Comparison of ENCODE assay signal across 8 mouse cellular contexts in genomic region chr10:84532911-84533882, GRCm38 (mm10). TPM values are rescaled to one million over a fixed set of nuclear protein-coding genes. Genes with fewer than 3 reads are reported as not detected.
A peak's percentile ranks its signal among the peaks of the same experiment; 100 is the strongest.
DNase-seq lines count a peak whose midpoint lies in the region; ATAC-seq and TF ChIP-seq lines count a peak whose summit lies in the region.

No protein-coding gene starts in this region.

- peak in 1 of 2 experiments; percentile 41; a peak in 2 of 4 replicates for TF ChIP-seq CTCF in CH12.LX (conservative IDR thresholded peaks at IDR 0.05 in 1 of 2, IDR thresholded peaks at IDR 0.05 in 1 of 2; ENCODE audit: low read depth in 2 of 2, low read length in 2 of 2)
- TF ChIP-seq CTCF in lung, postnatal 0 days (IDR thresholded peaks at IDR 0.05) = peak; percentile 23; the same call in 1 of the 2 replicates

- dilution Hi-C loops in CH12.LX (cut with MboI; ENCODE audit: extremely low pct_ligation_motif_present, extremely low pct_unique_long_range_greater_than_20kb, low sequenced_read_pairs) = no loop called here

- H3K27ac ChIP-seq in CH12.LX (ENCODE audit: insufficient read depth, low read depth) = peak overlapping the region; percentile 56
- peak overlapping the region; percentile 93 for H3K27ac ChIP-seq in embryonic facial prominence, embryonic 12.5 days
- H3K27ac ChIP-seq in heart, embryonic 11.5 days (ENCODE audit: low read depth, low read length) = peak overlapping the region; percentile 93
- H3K27ac ChIP-seq in kidney, embryonic 16.5 days (ENCODE audit: low read length) = peak overlapping the region; percentile 88
- H3K27ac ChIP-seq in lung, postnatal 0 days (ENCODE audit: low read length) = peak overlapping the region; percentile 90

- H3K27me3 ChIP-seq in CH12.LX (replicated peaks) = no peaks in the 10 kb centered on the region
- no peaks in the 10 kb centered on the region for H3K27me3 ChIP-seq in embryonic facial prominence, embryonic 12.5 days
- no peaks in the 10 kb centered on the region for H3K27me3 ChIP-seq in heart, embryonic 11.5 days (ENCODE audit: control insufficient read depth, insufficient read depth, low read length)
- H3K27me3 ChIP-seq in kidney, embryonic 16.5 days (ENCODE audit: insufficient read depth, low read length) = no peaks in the 10 kb centered on the region
- H3K27me3 ChIP-seq in lung, postnatal 0 days (replicated peaks; ENCODE audit: insufficient read depth, low read length) = no peaks in the 10 kb centered on the region

- H3K9ac ChIP-seq in CH12.LX (ENCODE audit: insufficient read depth, low read depth) = peak overlapping the region; percentile 71
- H3K9ac ChIP-seq in embryonic facial prominence, embryonic 12.5 days = peak overlapping the region; percentile 99
- peak overlapping the region; percentile 97 for H3K9ac ChIP-seq in heart, embryonic 11.5 days (ENCODE audit: low read depth, low read length)
- H3K9ac ChIP-seq in kidney, embryonic 16.5 days (replicated peaks; ENCODE audit: low read length) = peak overlapping the region; percentile 94
- peak overlapping the region; percentile 71 for H3K9ac ChIP-seq in lung, postnatal 0 days (replicated peaks; ENCODE audit: low read depth)

- H3K9me3 ChIP-seq in CH12.LX (replicated peaks; ENCODE audit: low read length) = no peaks in the 10 kb centered on the region
- no peaks in the 10 kb centered on the region for H3K9me3 ChIP-seq in embryonic facial prominence, embryonic 12.5 days
- no peaks in the 10 kb centered on the region for H3K9me3 ChIP-seq in heart, embryonic 11.5 days (replicated peaks; ENCODE audit: control insufficient read depth, low read length)
- no peaks in the 10 kb centered on the region for H3K9me3 ChIP-seq in kidney, embryonic 16.5 days (ENCODE audit: low read length)
- no peaks in the 10 kb centered on the region for H3K9me3 ChIP-seq in lung, postnatal 0 days (ENCODE audit: low read length)

- peak overlapping the region; percentile 69 for H3K4me2 ChIP-seq in CH12.LX (ENCODE audit: insufficient read depth, low read depth, poor library complexity, severe bottlenecking)
- peak overlapping the region; percentile 63 for H3K4me2 ChIP-seq in embryonic facial prominence, embryonic 12.5 days (replicated peaks)
- peak overlapping the region; percentile 76 for H3K4me2 ChIP-seq in heart, embryonic 11.5 days
- peak overlapping the region; percentile 76 for H3K4me2 ChIP-seq in kidney, embryonic 16.5 days (replicated peaks; ENCODE audit: low read depth, low read length)
- H3K4me2 ChIP-seq in lung, postnatal 0 days (replicated peaks; ENCODE audit: low read depth, low read length) = peak overlapping the region; percentile 85

- H3K36me3 ChIP-seq in CH12.LX (replicated peaks in 1 of 2; ENCODE audit: control insufficient read depth in 1 of 2, insufficient read depth in 1 of 2, low read length in 1 of 2) = peaks cover 3 to 35% of the 10 kb centered on the region in 2 experiments
- H3K36me3 ChIP-seq in embryonic facial prominence, embryonic 12.5 days = peaks cover 20% of the 10 kb centered on the region; the same call in 1 of the 2 replicates
- peaks cover under 1% of the 10 kb centered on the region; the same call in 1 of the 2 replicates for H3K36me3 ChIP-seq in heart, embryonic 11.5 days (ENCODE audit: control insufficient read depth, insufficient read depth, low read length)
- peaks cover 11% of the 10 kb centered on the region for H3K36me3 ChIP-seq in kidney, embryonic 16.5 days (ENCODE audit: insufficient read depth, low read length)
- peaks cover 3% of the 10 kb centered on the region; the same call in 1 of the 2 replicates for H3K36me3 ChIP-seq in lung, postnatal 0 days (ENCODE audit: insufficient read depth, low read length)

- H3K4me1 ChIP-seq in CH12.LX (ENCODE audit: control insufficient read depth in 1 of 2, insufficient read depth in 2 of 2) = peaks cover 31 to 75% of the 10 kb centered on the region in 2 experiments
- H3K4me1 ChIP-seq in embryonic facial prominence, embryonic 12.5 days = peaks cover 38% of the 10 kb centered on the region
- peaks cover 29% of the 10 kb centered on the region for H3K4me1 ChIP-seq in heart, embryonic 11.5 days (ENCODE audit: control insufficient read depth, insufficient read depth, low read length)
- peaks cover 44% of the 10 kb centered on the region for H3K4me1 ChIP-seq in kidney, embryonic 16.5 days (ENCODE audit: insufficient read depth, low read length)
- peaks cover 26% of the 10 kb centered on the region for H3K4me1 ChIP-seq in lung, postnatal 0 days (ENCODE audit: insufficient read depth, low read depth, low read length)

- under 1% methylated on average over 62 of the region's 72 CpGs for WGBS in embryonic facial prominence, embryonic 12.5 days
- WGBS in heart, embryonic 11.5 days (ENCODE audit: insufficient replicate concordance) = under 1% methylated on average over 72 of the region's 72 CpGs
- under 1% methylated on average over 40 of the region's 72 CpGs for WGBS in kidney, embryonic 16.5 days
- WGBS in lung, postnatal 0 days = 2% methylated on average over 54 of the region's 72 CpGs

- peaks cover 15% of the 10 kb centered on the region for H3K79me2 ChIP-seq in CH12.LX (replicated peaks; ENCODE audit: control insufficient read depth, extremely low read depth, insufficient read depth, poor library complexity, severe bottlenecking)

- 0 out of 2 replicates have a peak, but pooled peaks have one; percentile 48 for ATAC-seq in embryonic facial prominence, embryonic 12.5 days (ENCODE audit: insufficient number of reproducible peaks, insufficient read depth, low FRiP score, low TSS enrichment)
- peak; percentile 22; the same call in 1 of the 2 replicates for ATAC-seq in heart, embryonic 11.5 days (replicated peaks; ENCODE audit: insufficient number of reproducible peaks, low FRiP score, low TSS enrichment)
- peak; percentile 24; the same call in 1 of the 2 replicates for ATAC-seq in kidney, embryonic 16.5 days (ENCODE audit: low FRiP score, low TSS enrichment)
- ATAC-seq in lung, postnatal 0 days = peak; percentile 32
- ATAC-seq in megakaryocyte-erythroid progenitor cell, adult 5-6 weeks (replicated peaks; ENCODE audit: low FRiP score, low TSS enrichment, poor library complexity, severe bottlenecking) = no peak

- TF ChIP-seq POLR2A in CH12.LX (IDR thresholded peaks at IDR 0.05; ENCODE audit: low read depth, low read length) = peak; percentile 48

- in situ Hi-C loops in CH12.LX (cut with MboI; ENCODE audit: low pct_ligation_motif_present, low pct_unique_long_range_greater_than_20kb, low sequenced_read_pairs) = no loop called here

- DNase-seq in CH12.LX (ENCODE audit: extremely low read depth) = peak; percentile 71
- DNase-seq in adrenal gland, postnatal 14 days = peak; percentile 78
- peak; percentile 56 for DNase-seq in lung, postnatal 0 days (ENCODE audit: low spot score)
- DNase-seq in retina, embryonic 14.5 days (ENCODE audit: low spot score) = peak; percentile 90

- H3K4me3 ChIP-seq in CH12.LX (replicated peaks in 1 of 3; ENCODE audit: low read depth in 2 of 3, low read length in 2 of 3, poor library complexity in 1 of 3) = peak overlapping the region; percentile 83 to 95 (median 89)
- peak overlapping the region; percentile 92 for H3K4me3 ChIP-seq in embryonic facial prominence, embryonic 12.5 days
- H3K4me3 ChIP-seq in heart, embryonic 11.5 days (ENCODE audit: low read depth, low read length) = peak overlapping the region; percentile 88
- peak overlapping the region; percentile 91 for H3K4me3 ChIP-seq in kidney, embryonic 16.5 days (ENCODE audit: low read length)
- H3K4me3 ChIP-seq in lung, postnatal 0 days (ENCODE audit: low read depth, low read length) = peak overlapping the region; percentile 67

- TF ChIP-seq RAD21 in CH12.LX (IDR thresholded peaks at IDR 0.05; ENCODE audit: low read depth, low read length) = no peak; the same call in 1 of the 2 replicates

- peak; percentile 53; the same call in 1 of the 2 replicates for TF ChIP-seq EP300 in CH12.LX (IDR thresholded peaks at IDR 0.05; ENCODE audit: low read length)
- no peak for TF ChIP-seq EP300 in lung, postnatal 0 days (IDR thresholded peaks at IDR 0.05)

TF ChIP-seq in CH12.LX, 34 proteins besides CTCF, POLR2A, EP300 and RAD21 (continues in another document):
- TF ChIP-seq TBP (conservative IDR thresholded peaks at IDR 0.05; ENCODE audit: low read depth, low read length) = peak; percentile 70; the same call in 1 of the 2 replicates
- TF ChIP-seq JUND (conservative IDR thresholded peaks at IDR 0.05; ENCODE audit: low read depth, low read length) = no peak
- peak; percentile 65 for TF ChIP-seq CHD2 (IDR thresholded peaks at IDR 0.05; ENCODE audit: low read length)
- peak; percentile 23 for TF ChIP-seq SIN3A (IDR thresholded peaks at IDR 0.05; ENCODE audit: low read length)
- no peak for TF ChIP-seq MAZ (IDR thresholded peaks at IDR 0.05; ENCODE audit: low read depth, low read length)
- TF ChIP-seq IRF4 (IDR thresholded peaks at IDR 0.05; ENCODE audit: low read depth, low read length) = peak; percentile 85
- peak; percentile 19; the same call in 1 of the 2 replicates for TF ChIP-seq ELF1 (IDR thresholded peaks at IDR 0.05; ENCODE audit: low read depth, low read length)

RNA-seq across cellular contexts. Expression of gene Ckap4, which starts 0.7 kb away (rescaled TPM):
- total RNA-seq in CH12.LX (2012; rRNA removed) (35.0 and 40.6 TPM in 2 replicates), CH12.LX (2014; rRNA removed) (24.4 and 25.2 TPM in 2 replicates)
- 66.6 and 71.2 TPM in 2 replicates for polyA plus RNA-seq in CH12.LX (2012; ENCODE audit: insufficient read length, low read depth)
- total RNA-seq in adrenal gland, postnatal 14 days (2021) = 57.7 and 61.3 TPM in 2 replicates
- 113 and 117 TPM in 2 replicates for polyA plus RNA-seq in embryonic facial prominence, embryonic 12.5 days (2016; fragmentation: Nextera tagmentation; extraction: Ambion mirVana)
- 103 and 113 TPM in 2 replicates for polyA plus RNA-seq in heart, embryonic 11.5 days (2014; fragmentation: Nextera tagmentation; extraction: Ambion mirVana)
- polyA plus RNA-seq in kidney, embryonic 16.5 days (2015; fragmentation: Nextera tagmentation; extraction: Ambion mirVana) = 40.0 and 72.4 TPM in 2 replicates
- 49.2 and 58.8 TPM in 2 replicates for polyA plus RNA-seq in lung, postnatal 0 days (2015; fragmentation: Nextera tagmentation; extraction: Ambion mirVana)
- total RNA-seq in megakaryocyte-erythroid progenitor cell, adult 5-6 weeks (2014; fragmentation: Nextera tagmentation) = 0.44 and 6.0 TPM in 2 replicates
- total RNA-seq in megakaryocyte-erythroid progenitor cell, adult 5-6 weeks (2017) = 1.4 and 3.0 TPM in 2 replicates

RNA-seq across cellular contexts. Expression of gene Tcp11l2, which starts 43.2 kb away (rescaled TPM):
- total RNA-seq in CH12.LX (2012; rRNA removed) (2.1 and 2.9 TPM in 2 replicates), CH12.LX (2014; rRNA removed) (6.0 and 6.5 TPM in 2 replicates)
- polyA plus RNA-seq in CH12.LX (2012; ENCODE audit: insufficient read length, low read depth) = 2.4 and 2.6 TPM in 2 replicates
- total RNA-seq in adrenal gland, postnatal 14 days (2021) = 52.3 and 53.0 TPM in 2 replicates
- 14.8 and 16.1 TPM in 2 replicates for polyA plus RNA-seq in embryonic facial prominence, embryonic 12.5 days (2016; fragmentation: Nextera tagmentation; extraction: Ambion mirVana)
- polyA plus RNA-seq in heart, embryonic 11.5 days (2014; fragmentation: Nextera tagmentation; extraction: Ambion mirVana) = 15.2 and 16.6 TPM in 2 replicates
- polyA plus RNA-seq in kidney, embryonic 16.5 days (2015; fragmentation: Nextera tagmentation; extraction: Ambion mirVana) = 20.2 and 21.2 TPM in 2 replicates
- polyA plus RNA-seq in lung, postnatal 0 days (2015; fragmentation: Nextera tagmentation; extraction: Ambion mirVana) = 73.8 and 73.9 TPM in 2 replicates
- 7.1 and 10.1 TPM in 2 replicates for total RNA-seq in megakaryocyte-erythroid progenitor cell, adult 5-6 weeks (2014; fragmentation: Nextera tagmentation)
- 10.4 and 13.7 TPM in 2 replicates for total RNA-seq in megakaryocyte-erythroid progenitor cell, adult 5-6 weeks (2017)
